Mouse (Mus musculus) liver, adult 2 months (tissue): ENCODE data around the gene C3. TPM values are rescaled to one million over a fixed set of nuclear protein-coding genes. Genes with fewer than 3 reads are reported as not detected.

Source experiments
- DNase-seq: peaks from one replicate; pipeline ENCODE4 v3.0.0-alpha.2; 2011; ENCODE audit warnings: low read depth, low spot score; ENCODE audit errors: extremely low read depth
- H3K27ac ChIP-seq: fragments of 200-500 bp; replicated peaks from 2 replicates; pipeline ENCODE4 v1.5.1; 2012; ENCODE audit warnings: low read depth, mild to moderate bottlenecking, control low read depth, inconsistent platforms, low read length; ENCODE audit not compliant: insufficient read depth
- H3K27me3 ChIP-seq: fragments of 200-500 bp; 2 replicates; pipeline ENCODE4 v1.6.1; 2012; ENCODE audit warnings: mild to moderate bottlenecking, moderate library complexity, low read length, inconsistent platforms; ENCODE audit not compliant: control insufficient read depth, insufficient read depth
- H3K36me3 ChIP-seq: fragments of 200-500 bp; 2 replicates; pipeline ENCODE4 v1.6.1; 2012; ENCODE audit warnings: low read length, inconsistent platforms; ENCODE audit not compliant: control insufficient read depth, insufficient read depth
- H3K4me1 ChIP-seq: fragments of 200-500 bp; 2 replicates; pipeline ENCODE4 v1.6.1; 2011; ENCODE audit warnings: low read length; ENCODE audit not compliant: control insufficient read depth, insufficient read depth
- H3K4me3 ChIP-seq: fragments of 200-500 bp; 2 replicates; pipeline ENCODE4 v1.5.1; 2011; ENCODE audit warnings: low read depth, mild to moderate bottlenecking, control low read depth, low read length, moderate library complexity; ENCODE audit not compliant: insufficient read depth
- H3K79me2 ChIP-seq: fragments of 200-500 bp; 2 replicates; pipeline ENCODE4 v1.6.1; 2012; ENCODE audit warnings: inconsistent platforms, mild to moderate bottlenecking, low read length, moderate library complexity; ENCODE audit not compliant: control insufficient read depth, insufficient read depth
- H3K9ac ChIP-seq: fragments of 200-500 bp; 2 replicates; pipeline ENCODE4 v1.6.1; 2012; ENCODE audit warnings: low read depth, mild to moderate bottlenecking, control low read depth, inconsistent platforms, low read length
- CTCF ChIP-seq: fragments of 200-500 bp; IDR thresholded peaks from 2 replicates; pipeline ENCODE4 v1.5.1; 2011; ENCODE audit warnings: low read depth, low read length, control low read depth
- POLR2A ChIP-seq: fragments of 200-500 bp; IDR thresholded peaks from 2 replicates; pipeline ENCODE4 v1.6.1; 2011; ENCODE audit warnings: low read length, control low read depth; ENCODE audit not compliant: insufficient read depth; ENCODE audit errors: extremely low read depth
- WGBS: fragments of 180-500 bp; shearing (Covaris S2); methylation state at CpG from one replicate; pipeline ENCODE4 v1.1.7; 2018; 5-methylcytosine and 5-hydroxymethylcytosine counted together
- polyA plus RNA-seq: library from polyadenylated mRNA; depleted of rRNA; stranded (reverse); fragments of >200 nt; gene quantifications from 2 replicates; pipeline ENCODE4 v1.2.3, GENCODE M21; 2012
- total RNA-seq: library from RNA; depleted of rRNA; stranded (reverse); fragments of >200 nt; gene quantifications from 2 replicates; pipeline ENCODE4 v1.2.3, GENCODE M21; 2014

C3 gene
- total and polyA plus RNA-seq, 2 experiments: 3,833 to 5,384 TPM

GRCm38 (mm10) chr17:57261796-57262195 is 33.9 kb upstream of the C3 start:
- no peak for DNase-seq
- H3K27ac ChIP-seq: no peak overlapping the region

DNA sequence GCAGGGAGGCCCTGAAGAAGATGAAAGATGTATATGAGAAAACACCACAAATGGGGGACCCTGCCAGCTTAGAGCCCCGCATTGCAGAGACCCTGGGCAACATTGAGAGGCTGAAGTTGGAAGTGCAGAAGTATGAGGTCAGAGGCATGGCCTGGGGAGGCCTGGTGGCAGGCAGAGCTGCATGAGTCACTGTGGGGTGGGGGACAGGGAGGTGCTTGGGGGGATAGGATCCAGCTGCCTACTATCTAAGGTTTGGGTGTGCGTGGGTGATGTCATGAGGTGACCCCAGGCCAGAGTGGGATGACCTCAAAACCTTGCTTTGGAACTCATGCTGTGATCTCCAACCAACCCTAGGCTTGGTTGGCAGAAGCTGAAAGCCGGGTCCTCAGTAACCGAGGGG is 33.4 kb upstream of the C3 start:
- no peak for DNase-seq
- no peaks in the 10 kb centered on the region for H3K4me1 ChIP-seq
- H3K27me3 ChIP-seq: no peaks in the 10 kb centered on the region
- no peak overlapping the region for H3K4me3 ChIP-seq
- no peaks in the 10 kb centered on the region for H3K79me2 ChIP-seq
- no peak overlapping the region for H3K9ac ChIP-seq
- no peak overlapping the region for H3K27ac ChIP-seq
- TF ChIP-seq POLR2A: no peak
- TF ChIP-seq CTCF: no peak
- WGBS: 95% methylated on average over 4 of the region's 4 CpGs
- H3K36me3 ChIP-seq: peaks cover 16% of the 10 kb centered on the region; the same call in 1 of the 2 replicates

More at GRCm38 (mm10) chr17:57261796-57262195, 33.9 kb upstream of the C3 start:
- Histone ChIP-seq H3K36me3 (peaks cover 16% of the 10 kb centered on the region; the same call in 1 of the 2 replicates), H3K27me3 (no peaks in the 10 kb centered on the region), H3K9ac (no peak overlapping the region), H3K79me2 (no peaks in the 10 kb centered on the region), H3K4me1 (no peaks in the 10 kb centered on the region), H3K4me3 (no peak overlapping the region)
- no peak for TF ChIP-seq POLR2A
- TF ChIP-seq CTCF: no peak
- WGBS: 80% methylated on average over 1 of the region's 1 CpGs

DNA sequence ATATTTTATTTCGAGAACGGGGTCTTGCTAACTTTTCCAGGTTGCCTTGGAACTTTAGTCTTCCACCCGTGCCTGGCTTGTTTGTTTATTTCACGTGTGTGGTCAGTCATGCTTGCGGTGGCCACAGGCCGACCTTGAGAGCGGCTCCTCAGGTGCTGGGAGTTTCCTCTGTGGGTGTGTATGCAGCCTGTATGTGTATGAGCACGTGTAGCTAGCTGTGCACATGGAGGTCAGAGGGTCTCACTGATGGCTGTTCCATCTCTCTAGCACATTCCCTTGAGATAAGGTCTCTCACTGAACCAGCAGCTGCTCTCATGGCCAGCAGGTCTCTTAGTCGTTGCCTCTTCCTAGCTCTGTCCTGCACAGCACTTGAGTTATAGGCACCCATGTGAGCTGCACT is 32.4 kb upstream of the C3 start:
- WGBS: 83% methylated on average over 9 of the region's 9 CpGs
- TF ChIP-seq POLR2A: no peak
- TF ChIP-seq CTCF: no peak
- Histone ChIP-seq H3K36me3 (peaks cover 16% of the 10 kb centered on the region; the same call in 1 of the 2 replicates), H3K4me1 (no peaks in the 10 kb centered on the region), H3K27ac (no peak overlapping the region), H3K79me2 (no peaks in the 10 kb centered on the region), H3K27me3 (no peaks in the 10 kb centered on the region), H3K9ac (no peak overlapping the region), H3K4me3 (no peak overlapping the region)
- DNase-seq: no peak

GRCm38 (mm10) chr17:57259742-57260141 is 31.8 kb upstream of the C3 start:
- H3K27me3 ChIP-seq: no peaks in the 10 kb centered on the region
- H3K79me2 ChIP-seq: no peaks in the 10 kb centered on the region
- H3K4me1 ChIP-seq: no peaks in the 10 kb centered on the region
- peaks cover 16% of the 10 kb centered on the region; the same call in 1 of the 2 replicates for H3K36me3 ChIP-seq
- H3K9ac ChIP-seq: no peak overlapping the region
- TF ChIP-seq POLR2A (no peak), CTCF (no peak)
- 85% methylated on average over 8 of the region's 8 CpGs for WGBS
- H3K4me3 ChIP-seq: no peak overlapping the region
- DNase-seq: no peak
- no peak overlapping the region for H3K27ac ChIP-seq

- H3K9ac ChIP-seq: no peak overlapping the region
- H3K79me2 ChIP-seq: no peaks in the 10 kb centered on the region
- 97% methylated on average over 3 of the region's 3 CpGs for WGBS
- no peaks in the 10 kb centered on the region for H3K4me1 ChIP-seq
- no peak overlapping the region for H3K4me3 ChIP-seq
- TF ChIP-seq CTCF (no peak), POLR2A (no peak)
- H3K27me3 ChIP-seq: no peaks in the 10 kb centered on the region
- H3K27ac ChIP-seq: no peak overlapping the region
- peaks cover 20% of the 10 kb centered on the region; the same call in 1 of the 2 replicates for H3K36me3 ChIP-seq
- no peak for DNase-seq
Measured at GRCm38 (mm10) chr17:57258191-57258590, 30.3 kb upstream of the C3 start.

DNA sequence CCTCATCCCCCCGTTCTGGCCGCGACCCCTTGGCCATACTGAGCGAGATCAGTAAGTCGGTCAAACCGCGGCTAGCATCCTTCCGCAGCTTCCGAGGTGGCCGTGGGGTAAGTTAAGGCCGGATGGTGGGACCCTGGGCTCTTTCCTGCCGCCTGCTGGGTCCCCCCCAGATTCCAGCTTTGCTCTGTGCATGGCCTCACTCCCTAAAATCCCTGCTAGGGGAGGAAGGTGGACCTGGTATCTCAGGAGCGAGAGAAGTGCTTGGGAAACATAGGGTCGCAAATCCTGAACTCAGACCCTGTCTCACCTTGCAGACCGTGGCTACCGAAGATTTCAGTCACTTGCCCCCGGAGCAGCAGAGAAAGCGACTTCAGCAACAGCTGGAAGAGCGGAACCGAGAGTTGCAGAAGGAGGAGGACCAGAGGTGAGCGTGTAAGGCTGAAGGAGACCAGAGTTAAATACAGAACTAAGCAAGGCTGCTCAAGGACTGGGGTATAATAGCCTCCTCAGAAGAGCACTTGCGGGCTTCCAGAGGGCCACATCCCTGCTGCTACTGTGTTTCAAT is 29.1 kb upstream of the C3 start:
- no peaks in the 10 kb centered on the region for H3K27me3 ChIP-seq
- H3K79me2 ChIP-seq: no peaks in the 10 kb centered on the region
- peaks cover 16% of the 10 kb centered on the region; the same call in 1 of the 2 replicates for H3K36me3 ChIP-seq
- H3K4me3 ChIP-seq: no peak overlapping the region
- 96% methylated on average over 22 of the region's 22 CpGs for WGBS
- no peaks in the 10 kb centered on the region for H3K4me1 ChIP-seq
- no peak for DNase-seq
- no peak overlapping the region for H3K27ac ChIP-seq
- TF ChIP-seq CTCF (no peak), POLR2A (no peak)
- H3K9ac ChIP-seq: no peak overlapping the region
